Mouse (Mus musculus) frontal cortex, adult (tissue): ENCODE results near the gene Erp27.
"Not testable (repeated sequence)": the region's sequence is repeated elsewhere in the genome, so short reads cannot be mapped to it uniquely, and the experiment has no call there.

Experiments
- ATAC-seq: cut with Nextera tagmentation; 2 replicates; pipeline ENCODE4 v1.9.2; 2017; ENCODE audit warnings: mild to moderate bottlenecking, moderate library complexity, mixed read lengths; ENCODE audit not compliant: low TSS enrichment

The Erp27 gene

DNA sequence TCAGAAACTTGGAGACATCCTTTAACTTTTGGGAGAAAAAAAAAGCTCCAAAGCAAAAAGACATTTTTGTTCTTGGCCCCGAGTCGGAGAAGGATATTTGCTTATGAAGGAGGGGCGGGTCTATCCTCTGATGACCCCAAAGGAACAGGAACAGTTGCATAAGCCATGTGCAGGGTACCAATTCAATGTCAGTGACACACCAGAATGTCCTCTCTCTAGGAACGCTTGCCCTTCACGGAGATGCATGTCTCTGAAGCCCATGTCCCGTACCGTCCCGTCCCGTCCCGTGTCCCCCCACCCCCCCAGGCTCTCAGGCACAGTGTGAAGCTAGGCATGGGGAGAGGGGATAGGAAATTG lies 15.1 kb downstream of the Erp27 start:
- peak; percentile 58; the same call in 1 of the 2 replicates for ATAC-seq

DNA sequence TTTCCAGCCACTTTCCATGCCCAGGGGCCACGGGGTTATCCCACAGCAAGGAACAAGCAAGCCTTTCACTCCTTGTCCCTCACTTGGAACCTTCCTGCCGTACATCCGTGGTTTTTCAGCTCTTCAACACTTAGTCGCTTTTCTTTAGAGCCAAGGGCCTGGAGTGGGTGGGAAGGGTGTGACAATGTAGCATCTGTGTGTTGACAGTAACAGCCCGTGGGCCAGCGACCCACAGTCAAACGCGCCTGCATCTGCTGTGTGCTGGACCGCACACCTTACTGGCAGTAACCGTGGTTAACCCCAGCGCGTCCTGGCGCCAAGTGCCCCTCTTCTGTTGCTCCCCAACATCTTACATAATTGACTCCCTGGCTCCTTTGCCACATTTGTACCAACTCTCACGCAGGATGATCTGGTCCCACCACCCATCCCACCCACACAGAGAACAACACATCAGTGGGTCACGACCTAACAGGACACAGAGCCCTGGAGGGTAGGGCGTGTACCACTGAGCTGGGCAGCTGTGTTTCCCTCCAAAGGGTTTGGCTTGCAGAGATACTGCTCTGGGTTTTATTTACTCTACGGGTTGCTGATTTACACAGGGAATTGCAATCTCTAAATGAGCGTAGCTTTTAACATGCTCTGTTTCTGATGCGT lies 15.6 kb downstream of the Erp27 start:
- ATAC-seq: peak; percentile 56

DNA sequence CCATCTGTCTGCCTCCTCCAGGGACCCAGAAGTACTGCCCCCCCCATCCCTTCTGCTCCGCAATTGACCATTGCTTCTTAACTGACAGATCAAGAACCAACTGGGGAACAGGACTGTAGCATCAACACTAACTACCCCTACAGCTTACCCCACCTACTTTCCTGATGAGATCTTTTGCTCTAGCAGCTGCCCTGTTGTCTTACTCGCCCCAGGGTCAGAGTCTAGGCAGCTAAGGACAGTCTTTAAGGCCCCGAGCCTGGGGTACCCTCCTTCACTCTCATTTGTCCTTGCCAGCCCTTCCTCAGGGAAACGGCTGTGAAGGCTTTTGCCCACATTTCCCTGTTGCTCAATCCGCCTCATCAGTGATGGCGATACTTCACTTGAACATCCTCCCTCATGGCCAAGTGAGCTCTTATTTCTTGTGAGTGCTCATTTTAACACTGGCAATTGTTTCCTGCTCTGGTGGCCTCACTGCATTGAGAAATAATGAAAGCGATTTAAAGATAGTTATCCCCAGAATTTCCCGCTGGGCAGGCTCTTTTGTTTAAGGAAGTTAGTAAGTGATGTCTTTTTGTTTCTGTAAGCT lies 18.0 kb downstream of the Erp27 start:
- no peak for ATAC-seq

DNA sequence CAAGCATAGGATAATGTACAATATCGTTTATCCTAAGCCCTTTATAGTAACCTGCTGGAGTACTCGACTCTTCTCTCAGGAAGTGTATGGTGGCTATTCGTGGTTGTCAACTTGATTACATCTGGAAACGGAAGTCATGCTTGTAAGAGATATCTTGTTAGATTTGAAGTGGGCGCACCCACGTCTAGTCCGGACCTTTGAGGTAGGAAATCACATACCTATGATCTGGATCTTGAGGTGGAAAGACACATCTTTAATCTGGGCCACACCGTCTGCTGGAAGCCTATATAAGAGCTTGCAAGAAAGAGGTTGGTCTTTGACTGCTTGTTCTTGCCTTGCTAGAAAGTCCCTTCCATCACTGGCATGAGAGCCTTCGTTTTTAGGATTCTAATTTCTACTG lies 19.5 kb downstream of the Erp27 start:
- ATAC-seq: no peak

DNA sequence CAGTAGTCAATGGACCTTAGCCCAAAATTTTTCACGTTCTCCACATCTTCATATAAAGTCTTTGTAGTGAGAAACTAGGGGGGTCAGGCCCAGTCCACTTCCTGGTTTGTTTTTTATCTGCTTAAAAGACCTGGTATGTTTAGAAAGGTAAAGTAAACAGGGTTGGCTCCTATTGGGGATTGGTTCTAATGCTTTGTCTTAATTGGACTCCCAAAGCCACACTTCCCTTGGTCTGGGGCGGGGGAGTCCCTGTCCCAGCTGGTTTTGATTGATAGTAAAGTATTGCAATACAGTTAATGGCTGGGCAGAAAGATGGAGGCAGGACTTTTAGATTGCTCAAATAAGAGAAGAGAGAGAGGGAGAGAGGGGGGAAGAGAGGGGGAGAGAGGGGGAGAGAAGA lies 21.0 kb downstream of the Erp27 start:
- no peak for ATAC-seq

DNA sequence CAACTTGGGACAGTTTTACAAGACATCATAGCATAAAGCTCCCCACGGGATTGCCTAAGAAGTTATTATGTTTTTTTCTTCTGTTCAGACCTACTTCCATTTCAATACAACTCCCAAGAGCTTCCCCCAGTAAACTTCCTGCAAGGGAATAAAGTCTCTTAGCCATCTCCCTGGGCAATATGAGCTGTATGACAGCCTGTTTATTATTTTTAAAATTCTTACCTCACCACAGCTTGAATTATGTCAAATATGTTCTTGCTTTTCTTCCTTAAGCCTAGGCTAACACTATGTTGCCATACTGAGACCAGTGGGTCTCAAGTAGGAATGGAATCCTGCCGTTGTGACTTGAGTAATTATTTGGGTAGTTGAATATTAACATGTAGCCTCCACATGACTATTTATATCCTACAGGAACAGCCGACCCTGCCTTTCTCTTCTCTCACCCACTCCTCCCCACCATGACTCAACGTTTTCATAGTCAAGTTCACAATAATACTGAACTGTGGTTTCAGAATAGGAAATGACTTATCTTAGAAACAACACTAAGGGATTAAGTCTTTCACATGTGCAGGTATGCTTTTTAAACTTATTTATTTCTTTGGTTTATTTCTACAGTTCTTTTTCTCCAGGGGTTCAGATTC lies 21.5 kb downstream of the Erp27 start:
- no peak for ATAC-seq

DNA sequence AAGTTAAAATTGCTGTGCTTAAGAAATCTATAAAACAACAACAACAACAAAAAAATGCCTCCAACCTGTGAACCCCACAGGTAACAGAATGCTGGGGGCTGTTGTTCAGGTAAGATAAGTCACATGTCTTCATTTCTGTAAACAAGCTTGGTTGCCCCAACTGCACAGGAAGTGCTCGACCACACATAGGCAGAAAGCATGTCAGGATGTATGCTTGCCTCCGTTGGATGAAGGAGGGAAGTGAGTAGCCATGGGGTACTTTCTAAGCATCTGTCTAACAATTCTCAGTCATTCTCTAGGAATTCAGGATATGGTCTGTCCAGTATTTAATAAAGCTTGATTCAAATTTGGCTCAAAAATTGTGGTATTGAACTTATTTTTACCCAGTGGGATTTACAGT lies 23.0 kb downstream of the Erp27 start:
- ATAC-seq: no peak

DNA sequence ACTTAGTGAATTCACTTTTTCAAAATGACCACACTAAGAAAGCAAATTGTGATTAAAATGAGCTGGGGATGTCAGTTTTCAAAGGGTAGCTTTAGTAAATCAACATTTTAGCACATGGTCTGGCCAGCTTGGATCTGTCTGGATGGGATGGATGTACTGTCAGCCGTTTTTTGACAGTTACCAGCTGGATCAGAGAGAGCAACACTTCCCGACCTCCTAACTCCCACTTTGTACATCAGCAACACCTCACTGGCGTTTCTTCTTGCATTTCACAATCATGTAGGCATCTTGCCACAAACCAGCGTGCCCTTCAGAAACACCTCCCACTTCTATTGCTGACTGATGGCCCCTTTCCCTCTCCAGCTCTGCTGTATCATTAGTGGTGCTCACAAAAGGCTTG lies 23.8 kb downstream of the Erp27 start:
- no peak for ATAC-seq

DNA sequence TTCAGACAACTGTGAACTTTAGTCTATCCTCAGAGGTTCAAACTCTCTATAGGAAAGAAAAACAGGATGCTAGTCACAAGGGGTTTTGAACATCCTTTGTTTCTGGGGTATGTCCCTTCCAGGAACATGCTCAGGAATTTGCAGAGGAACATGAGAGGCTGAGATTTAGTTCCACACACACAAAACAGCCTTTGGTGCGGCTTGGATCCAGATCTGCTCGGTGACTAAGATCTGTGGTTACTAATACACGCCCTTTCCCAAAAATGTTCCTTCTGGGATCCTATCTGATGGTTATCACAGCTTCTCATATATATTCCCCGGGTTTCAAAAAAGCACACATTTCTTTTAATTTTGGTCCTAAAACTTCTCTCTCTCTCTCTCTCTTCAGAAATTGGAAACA lies 24.2 kb downstream of the Erp27 start:
- ATAC-seq: no peak

DNA sequence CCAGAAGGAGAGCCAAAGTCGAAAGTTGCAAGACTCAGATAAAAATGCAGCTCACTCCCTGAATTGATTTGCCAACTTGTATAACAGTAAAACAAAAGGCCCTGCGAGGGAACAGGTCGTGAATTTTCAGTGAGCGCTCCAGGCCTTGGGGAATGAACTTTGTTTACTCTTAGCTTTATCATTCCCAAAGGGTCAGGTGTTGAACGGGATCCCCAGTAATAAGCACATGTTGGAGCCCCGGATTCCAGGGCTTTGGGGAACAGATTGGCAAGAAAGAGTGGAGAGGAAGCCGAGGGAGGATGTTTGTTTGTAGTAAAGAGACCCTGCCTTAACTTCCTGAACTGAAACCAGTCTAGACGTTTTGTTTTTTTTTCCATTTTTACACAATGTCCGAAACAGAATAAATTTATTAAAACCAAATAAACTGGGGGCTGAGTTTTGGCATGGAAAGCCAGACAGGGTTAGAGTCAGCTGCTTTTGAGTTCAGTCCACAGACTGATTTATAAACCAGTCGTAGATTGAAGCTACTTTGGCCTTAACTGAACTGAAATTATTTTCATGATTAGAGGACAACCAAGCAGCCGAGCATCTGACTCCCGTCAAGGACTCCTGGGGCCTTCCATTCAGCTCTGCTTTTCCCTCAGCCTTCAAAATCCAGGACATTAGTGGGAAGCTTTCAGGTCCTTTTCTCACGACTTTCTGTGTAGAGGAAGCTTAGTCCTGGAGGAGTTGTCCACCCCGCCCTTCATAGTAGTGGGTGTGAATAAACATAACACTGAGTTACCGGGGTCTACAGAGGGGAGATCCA lies 27.2 kb downstream of the Erp27 start:
- no peak for ATAC-seq

DNA sequence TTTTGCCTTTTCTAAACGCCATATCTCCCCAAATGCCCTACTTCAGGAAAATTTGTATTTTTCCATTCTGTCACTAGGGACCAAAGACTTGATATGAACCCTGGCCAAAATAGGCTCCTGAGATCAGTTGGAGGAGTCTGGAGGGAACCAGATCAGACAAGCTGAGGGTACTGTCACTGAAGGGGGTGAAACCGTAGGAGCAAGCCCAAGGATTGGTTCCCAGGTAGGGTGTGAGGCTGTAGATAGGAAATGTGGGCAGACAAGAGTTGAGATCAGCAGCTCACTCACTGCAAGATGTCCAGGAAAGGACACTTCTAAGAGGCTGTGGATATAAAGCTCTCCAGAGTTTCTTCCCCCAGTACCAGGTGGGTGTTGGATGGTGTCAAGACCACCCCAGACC lies 30.0 kb downstream of the Erp27 start:
- ATAC-seq: no peak

DNA sequence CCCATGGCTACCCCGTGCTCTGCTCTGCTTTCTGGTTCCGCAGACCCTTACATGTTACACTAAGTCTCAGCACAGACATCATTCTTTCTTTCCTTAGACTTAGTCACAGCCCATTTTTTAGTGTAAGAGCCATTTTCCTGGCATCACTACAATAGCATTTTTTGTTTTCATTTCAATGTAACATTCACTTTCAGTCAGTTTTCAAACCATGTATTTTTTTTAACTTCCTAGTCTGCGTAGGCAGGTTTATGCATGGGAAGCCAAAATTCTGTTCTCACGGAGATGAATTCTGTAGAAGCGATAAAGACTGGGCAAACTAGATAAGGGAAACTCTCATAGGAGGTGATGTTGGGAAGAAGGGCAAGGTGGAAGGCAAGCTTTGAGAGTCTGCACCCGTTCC lies 32.4 kb downstream of the Erp27 start:
- peak; percentile 85 for ATAC-seq

DNA sequence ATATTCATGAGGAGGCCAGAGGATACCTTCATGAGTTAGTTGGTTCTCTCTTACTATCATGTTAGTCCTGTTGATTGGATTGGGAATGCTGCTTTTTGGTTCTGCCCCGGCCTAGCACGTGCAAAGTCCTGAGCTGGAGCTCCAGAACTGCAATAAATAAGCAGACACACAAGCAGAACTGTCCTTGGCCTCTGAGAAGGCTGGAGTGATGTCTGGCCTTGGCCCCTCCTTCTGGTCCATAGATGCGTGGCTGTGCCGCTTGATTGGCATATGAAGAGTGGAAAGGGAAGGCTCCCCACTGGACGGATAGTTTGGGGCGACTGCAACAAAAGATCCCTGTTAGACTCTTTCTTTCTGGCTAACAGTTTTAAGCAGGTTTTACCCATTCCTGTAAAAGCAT lies 32.9 kb downstream of the Erp27 start:
- ATAC-seq: no peak

DNA sequence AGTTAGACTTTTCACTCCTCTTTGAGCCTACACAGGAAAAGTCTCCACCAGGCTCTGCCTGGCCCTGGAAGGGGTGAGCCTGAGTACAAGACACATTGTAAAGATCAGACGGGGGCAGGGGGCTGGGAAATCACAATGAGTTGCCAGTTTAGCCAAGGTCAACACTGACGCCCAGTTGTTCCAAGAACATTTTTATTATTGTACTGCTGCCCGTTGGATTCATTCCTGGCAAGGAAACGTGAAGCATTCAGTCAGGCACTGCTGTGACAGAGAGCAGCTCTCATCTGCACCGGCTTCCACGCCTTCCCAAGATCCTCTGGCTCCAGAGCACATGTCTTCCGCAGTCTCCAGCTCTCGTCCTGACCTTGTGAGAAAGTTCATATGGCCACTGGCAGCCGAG lies 34.1 kb downstream of the Erp27 start:
- no peak for ATAC-seq

DNA sequence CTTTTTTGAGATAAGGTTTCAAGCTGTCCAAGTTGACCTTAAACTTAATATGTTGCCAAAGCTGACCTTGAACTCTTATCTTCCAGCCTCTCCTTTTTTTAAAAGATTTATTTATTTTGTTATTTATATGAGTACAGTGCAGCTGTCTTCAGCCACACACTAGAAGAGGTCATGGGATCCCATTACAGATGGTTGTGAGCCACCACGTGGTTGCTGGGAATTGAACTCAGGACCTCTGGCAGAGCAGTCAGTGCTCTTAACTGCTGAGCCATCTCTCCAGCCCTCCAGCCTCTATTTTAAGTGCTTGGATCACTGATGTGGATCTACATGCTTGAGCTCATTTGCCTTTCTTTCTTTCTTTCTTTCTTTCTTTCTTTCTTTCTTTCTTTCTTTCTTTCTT lies 37.2 kb downstream of the Erp27 start:
- not testable (repeated sequence) for ATAC-seq

DNA sequence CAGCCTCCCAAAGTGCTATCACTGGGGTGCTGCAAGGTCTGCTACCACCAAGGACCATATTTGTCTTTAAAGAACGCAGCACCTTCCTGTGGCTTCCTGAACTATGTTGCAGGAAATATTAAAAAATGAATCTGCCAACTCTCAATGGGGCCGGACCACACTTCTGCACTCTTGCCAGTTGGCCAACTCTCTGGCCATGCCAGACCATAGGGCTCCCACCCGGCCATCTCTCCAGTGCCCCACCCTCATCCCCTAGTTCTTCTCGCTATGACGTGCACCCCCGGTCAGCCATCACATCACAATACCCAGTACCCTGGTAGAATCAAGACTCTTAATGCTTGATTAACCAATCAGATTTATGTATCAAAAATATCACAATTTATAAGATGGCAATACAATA lies 38.0 kb downstream of the Erp27 start:
- no peak for ATAC-seq

DNA sequence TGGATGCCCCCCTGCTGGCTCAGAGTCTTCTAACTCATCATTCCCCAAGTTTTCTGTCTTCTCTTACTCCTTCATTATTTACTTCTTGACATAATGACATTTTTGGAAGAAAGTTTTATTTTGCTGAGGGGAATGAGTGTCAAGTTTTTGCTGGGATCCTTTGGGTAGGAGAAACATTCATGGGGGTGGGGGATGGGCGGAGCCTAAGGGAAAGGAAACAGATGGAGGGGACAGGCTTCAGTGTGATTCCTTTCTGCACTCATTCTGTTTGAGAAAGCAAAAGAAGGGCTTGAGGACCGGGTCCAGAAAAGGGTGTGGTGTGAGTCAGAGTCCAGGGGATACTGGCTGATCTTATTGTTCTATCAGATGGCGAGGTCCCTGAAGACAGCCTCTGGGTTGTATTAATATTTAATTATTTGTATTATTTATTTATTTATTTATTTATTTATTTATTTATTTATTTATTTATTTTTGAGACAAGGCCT lies 38.5 kb downstream of the Erp27 start:
- ATAC-seq: no peak

DNA sequence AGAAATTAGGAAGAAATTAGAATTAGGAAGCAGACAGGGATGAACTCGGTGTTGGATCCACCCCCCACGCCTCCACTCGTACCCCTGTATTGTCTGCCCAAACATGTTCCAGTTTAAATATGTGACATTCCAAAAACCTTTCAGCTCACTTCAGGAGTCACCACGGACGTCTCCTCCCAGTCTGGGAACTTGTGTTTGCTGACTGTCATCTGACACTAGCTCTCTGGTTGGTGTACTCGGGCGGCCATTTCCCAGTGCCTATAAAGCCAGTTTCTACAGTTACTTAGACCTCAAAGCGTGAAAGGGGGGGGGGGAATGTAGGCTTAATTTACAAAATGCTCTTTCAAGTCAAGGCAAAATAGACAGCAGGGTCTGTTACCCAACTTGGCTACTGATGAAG lies 40.3 kb downstream of the Erp27 start:
- ATAC-seq: no peak

DNA sequence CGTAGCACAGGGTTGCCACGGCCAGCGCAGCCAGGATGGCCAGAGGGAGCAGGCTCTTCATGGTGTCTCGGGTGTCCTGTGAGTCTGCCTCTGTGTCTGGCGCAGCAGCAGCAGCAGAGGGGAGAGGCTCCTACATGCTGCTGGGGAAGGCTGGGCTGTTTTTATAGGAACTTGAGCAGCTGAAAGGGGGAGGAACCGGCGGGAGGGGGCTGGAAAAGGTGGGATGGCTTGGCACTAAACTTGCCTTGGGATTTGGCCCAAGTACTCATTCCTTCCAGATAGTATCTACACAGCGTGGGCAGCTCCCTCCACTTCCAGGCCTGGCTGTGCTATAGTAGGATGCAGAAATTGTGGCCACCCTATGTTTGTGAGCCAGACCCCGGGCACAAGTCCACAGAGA lies 46.3 kb downstream of the Erp27 start, which contains the start of gene Mgp:
Gene Mgp (minus strand): TSS at position 154 of the 400 bp plus-strand sequence.
- peak; percentile 94 for ATAC-seq

DNA sequence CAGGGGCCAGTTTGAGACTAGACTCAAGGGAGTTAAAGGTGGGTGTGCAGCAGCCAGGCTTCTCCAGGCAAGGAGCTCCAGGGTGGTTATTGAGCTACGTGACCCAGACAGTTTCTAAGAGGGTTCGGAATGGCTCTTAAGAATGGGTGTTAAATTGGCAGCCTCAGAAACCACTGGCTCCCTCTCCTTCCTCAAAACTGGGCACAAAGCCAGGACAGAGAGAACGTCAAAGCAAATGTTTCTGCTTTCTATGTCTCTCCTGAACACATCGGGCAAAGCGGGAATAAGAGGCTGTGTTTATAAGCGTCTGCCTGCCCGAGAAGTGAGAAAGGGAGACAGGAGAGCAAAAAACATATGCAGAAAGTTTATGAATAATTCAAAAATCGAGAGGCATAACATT lies 47.4 kb downstream of the Erp27 start:
- ATAC-seq: peak; percentile 60

DNA sequence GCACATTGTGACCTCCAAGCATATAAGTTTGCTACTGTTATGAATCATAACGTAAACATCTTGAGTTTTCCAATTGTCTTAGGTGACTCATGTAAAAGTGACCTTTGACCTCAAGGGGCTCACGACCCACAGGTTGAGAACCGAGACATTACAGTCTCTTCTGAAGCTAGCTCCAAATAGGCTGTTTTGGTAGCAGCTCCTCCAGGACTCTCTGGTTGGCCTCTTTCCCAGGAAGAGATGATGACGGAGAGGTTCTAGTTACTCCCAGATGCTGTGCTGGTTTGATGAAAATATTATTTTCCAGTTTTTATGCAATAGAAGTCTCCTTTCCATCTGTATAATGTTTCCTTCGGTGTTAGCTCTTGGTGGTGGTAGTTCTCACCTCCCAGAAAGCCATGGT lies 53.1 kb downstream of the Erp27 start:
- peak; percentile 69; the same call in 1 of the 2 replicates for ATAC-seq

DNA sequence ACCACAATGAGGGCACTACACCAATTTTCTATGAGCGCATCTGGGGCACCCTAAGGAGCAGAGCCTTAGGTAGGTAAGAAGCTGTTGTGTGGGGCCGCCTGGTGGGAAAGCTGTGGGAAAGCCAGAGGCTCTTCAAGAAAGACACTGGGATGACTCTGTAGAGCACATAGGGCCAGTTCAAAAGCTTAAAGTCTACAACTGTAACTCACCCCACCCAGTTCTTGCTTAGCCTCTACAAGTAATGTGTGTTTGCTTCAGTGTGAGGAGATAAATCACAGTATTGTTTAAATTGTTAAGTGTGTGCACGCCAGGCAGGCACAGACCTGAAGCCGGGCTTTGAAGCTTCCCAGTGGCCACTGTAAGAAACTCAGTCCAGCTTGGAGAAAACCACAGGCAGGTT lies 55.8 kb downstream of the Erp27 start:
- no peak for ATAC-seq

DNA sequence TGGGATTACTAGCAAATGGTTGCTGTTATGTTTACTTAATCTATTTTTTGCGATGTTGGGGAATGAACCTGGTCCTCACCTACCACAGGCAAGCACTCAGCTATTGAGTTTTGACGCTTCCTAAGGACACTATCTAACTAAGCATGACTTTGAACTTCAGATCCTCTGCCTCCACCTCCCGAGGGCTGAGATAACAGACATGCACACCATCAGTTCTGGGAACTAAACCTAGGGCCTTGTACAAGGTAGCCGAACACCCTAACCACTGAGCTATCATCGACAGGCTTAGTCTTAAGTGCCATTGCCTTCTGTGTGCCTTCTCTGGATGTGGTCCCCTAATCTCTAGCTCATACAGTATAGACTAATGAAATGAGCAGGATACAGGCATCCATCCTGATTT lies 56.6 kb downstream of the Erp27 start:
- no peak for ATAC-seq
